Mouse (Mus musculus) heart, postnatal 4 days (tissue): ENCODE measurements around the gene Ddit4. TPM values are rescaled to one million over a fixed set of nuclear protein-coding genes. Genes with fewer than 3 reads are reported as not detected.

Experiments
- DNase-seq: peaks from one replicate; pipeline ENCODE4 v3.0.0; 2021
- total RNA-seq, 2 experiments: library from RNA; stranded (reverse); gene quantifications; 2 replicates each; pipeline ENCODE4 v1.2.3; 2021

The Ddit4 gene
- total RNA-seq, 2 experiments from 2014 or later: 31.4 to 36.9 TPM

DNA sequence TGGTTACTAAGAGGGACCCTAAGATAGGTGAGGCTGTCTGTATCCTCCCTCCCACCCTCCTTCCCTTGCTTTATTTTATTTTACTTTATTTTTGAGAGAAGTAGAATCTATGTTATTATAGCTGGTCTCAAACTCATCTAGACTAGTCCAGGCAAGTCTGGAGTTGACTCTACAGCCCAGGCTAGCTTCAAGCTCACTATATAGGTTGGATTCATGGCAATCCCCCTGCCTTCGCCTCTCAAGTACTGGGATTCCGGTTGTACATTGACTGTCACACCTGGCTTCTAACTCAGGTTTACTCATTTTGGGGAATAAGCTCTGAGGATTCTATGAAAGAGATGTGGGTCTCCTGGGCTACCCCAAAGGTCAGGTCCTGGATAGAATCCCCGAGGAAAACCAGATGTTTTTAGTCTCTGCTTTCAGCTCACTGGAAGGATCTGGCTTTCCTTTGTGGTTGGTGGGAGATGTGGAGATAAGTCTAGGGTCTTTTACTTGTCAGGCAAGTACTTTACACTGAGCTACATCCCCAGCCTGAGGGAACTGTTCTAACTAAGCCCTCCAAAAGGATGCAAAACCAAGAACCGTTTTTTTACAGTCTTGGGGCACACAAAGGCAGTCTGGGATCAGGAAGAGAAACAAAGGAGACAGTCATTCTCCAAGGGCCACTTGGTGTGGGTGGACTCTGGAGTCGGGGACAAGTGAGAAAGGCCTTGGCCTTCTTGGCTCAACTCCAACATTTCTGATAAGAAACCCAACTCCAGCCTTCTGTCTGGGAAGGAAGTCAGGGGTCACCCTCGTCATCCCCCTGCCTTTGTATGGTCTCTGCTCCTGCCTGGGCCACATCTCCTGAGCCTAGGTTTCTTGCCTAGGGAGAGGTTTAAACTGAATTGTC lies 3.0 kb downstream of the Ddit4 start:
- peak; percentile 55 for DNase-seq

DNA sequence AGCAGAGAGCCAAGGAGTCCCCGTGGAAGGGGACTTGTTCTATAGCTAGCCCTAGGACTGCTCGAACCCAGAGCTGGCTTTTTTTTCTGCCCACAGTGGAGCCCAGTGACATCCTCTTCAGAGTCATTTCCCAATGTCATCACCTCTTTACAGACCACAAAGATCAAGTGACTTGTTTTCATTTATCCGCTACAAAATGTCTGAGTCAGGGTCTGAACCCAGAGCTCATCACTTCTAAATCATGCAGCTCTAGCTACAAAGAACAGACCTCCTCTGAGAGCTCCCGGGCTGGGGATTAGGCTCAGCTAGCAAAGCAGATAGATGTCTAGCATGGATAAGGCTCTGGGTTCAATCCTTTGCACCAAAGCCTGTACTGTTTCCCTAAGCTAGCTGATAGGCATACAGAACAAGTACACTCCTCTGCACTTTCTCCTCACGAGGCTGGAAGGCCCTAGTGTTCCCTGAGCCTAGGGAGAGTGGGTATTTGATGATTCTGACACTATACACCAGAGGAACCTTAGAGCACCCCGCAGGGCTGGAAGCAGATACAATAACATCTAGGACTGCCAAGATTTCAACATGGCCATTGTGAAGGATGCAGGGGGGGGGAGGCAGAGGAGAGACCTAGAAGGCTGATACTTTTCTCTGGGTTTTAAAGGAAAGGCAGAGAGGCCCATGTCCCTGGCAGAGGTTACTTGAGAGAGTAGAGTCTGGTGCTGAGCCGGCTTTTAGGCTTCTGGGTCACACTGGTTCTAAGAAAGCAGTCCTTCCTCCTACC lies 4.1 kb downstream of the Ddit4 start:
- peak; percentile 38 for DNase-seq

GRCm38 (mm10) chr10:59946362-59946761 lies 5.3 kb downstream of the Ddit4 start:
- no peak for DNase-seq

GRCm38 (mm10) chr10:59945416-59945815 lies 6.2 kb downstream of the Ddit4 start:
- DNase-seq: no peak

DNA sequence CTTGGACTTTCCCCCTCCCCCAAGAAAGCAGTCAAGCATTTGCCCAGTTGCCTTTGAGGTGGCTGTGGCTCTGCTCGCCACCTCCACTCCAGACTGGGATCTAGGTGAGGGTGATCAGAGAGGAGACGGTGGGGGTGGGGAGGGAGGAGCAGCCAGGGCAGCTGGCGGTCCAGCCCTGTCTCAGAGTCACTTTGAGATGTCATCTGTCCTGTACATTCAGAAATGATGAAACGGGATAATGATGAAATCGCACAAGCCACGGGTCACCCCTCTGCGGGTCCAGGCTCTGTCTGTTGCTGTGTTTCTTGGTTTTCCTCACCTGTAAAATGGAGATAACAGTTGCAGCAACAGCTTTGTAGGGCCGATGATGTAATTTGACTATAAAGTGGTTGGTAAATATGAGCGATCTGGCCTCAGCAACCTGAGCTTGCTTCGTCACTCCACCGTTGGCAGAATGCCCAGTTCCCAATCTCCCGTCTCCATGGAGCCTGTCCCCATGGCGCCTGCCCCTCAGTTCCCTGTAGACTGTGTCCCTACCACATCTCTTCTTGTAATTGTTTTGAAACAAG lies 8.1 kb downstream of the Ddit4 start:
- DNase-seq: peak; percentile 92

GRCm38 (mm10) chr10:59942847-59943420 lies 8.7 kb downstream of the Ddit4 start:
- DNase-seq: peak; percentile 59

DNA sequence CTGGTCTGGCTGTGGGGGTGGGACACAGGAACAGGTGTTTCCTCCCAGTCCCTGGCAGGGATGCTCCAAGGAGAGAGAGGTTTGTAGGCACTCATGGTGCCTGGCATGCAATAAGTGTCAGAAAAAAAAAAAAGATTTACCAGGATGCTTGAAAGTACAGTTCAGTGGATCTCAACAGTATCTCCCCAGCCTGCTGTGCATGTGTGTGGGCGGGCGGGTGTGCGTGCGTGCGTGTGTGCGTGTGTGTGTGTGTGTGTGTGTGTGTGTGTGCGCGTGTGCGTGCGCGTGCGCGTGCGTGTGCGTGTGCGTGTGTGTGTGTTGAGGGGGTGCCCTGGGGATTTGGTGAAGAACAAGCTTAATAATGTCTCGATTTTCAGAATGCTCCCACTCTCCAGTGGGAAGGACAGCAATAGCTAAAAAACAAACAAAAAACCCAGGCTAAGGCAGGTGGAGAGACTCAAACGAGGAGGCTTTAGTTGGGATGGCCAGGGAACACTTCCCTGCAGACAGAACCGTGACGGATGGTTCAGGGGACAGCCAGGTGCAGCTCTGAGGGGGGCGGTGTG lies 9.3 kb downstream of the Ddit4 start:
- no peak for DNase-seq

- DNase-seq: no peak
These were observed 12.6 kb downstream of the Ddit4 start for GRCm38 (mm10) chr10:59939081-59939480.

GRCm38 (mm10) chr10:59938662-59939061 lies 13.0 kb downstream of the Ddit4 start:
- DNase-seq: no peak

DNA sequence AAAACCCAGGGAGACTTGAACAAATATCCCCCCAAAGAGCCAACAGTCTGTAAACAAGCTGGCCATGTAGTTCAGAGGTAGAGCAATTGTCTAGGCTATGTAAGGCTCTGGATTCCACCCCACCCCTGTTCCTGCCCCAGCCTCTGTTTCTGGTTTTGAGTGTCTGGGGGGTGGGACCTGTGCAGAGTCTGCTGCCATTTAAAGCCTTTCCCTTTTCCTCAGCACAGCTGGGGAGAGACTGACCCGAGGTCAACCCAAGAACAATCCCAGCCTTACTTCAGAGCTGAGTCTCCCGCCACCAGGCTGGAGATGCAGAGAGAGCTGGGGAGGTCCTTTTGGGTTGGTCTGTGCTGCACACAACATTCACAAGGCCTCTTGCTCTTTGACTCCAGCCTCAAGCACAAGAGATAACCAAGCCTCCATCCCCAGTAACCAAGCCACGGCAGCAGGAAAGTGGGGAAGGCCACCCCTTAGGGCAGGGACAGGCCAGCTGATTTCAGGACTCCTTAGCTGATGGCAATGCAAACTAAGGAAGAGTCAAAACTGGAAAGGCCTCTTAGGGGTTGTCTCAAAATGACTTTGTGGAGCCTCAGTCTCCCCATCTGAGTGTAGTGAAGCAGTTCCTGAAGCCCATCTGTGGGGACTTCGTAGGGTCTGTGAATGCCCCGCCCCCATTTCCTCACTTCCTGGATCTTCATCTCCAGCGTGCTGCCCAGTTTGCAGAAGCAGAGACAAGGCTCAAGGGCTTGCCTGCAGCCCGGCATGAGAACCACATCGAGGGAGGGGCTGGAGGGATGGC lies 15.4 kb downstream of the Ddit4 start:
- DNase-seq: no peak

DNA sequence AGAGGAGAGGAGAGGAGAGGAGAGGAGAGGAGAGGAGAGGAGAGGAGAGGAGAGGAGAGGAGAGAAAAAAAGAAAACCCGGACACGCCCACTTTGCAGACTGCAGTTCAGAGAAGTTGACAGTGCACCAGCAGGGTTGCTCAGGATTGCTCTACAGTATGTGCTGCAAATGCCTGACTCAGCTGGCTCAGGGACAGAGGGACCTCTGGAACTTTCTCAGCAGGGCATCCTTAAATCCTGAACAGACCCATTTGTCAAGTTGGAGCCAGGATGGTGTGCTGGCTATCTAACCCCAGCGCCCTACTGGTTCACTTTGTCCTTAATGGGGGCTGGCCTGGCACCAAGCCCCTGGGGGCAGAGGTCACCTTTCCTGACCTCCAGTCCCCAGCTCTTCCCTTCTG lies 17.6 kb downstream of the Ddit4 start:
- DNase-seq: no peak

DNA sequence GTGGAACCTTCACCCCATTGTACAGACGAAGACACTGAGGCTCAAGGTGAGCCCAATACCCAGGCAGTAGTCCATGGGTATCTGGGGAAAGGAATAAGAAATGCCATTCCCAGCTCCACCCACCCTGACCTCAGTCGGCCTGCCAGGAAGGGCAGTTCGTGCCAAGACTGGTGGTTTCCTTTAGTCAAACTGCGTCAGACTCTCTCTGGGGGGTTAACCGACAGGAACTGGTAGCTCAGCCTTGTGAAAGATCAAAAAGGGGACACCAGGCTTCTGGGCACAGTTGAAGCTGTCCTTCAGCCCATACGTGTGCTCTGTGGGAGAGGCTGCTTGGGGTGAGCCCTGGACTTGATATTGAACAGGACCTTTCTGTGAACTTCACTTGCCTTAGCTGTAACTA lies 19.1 kb downstream of the Ddit4 start:
- DNase-seq: no peak

GRCm38 (mm10) chr10:59930996-59931395 lies 20.6 kb downstream of the Ddit4 start:
- DNase-seq: no peak

- no peak for DNase-seq
These were observed 22.4 kb downstream of the Ddit4 start for GRCm38 (mm10) chr10:59929205-59929604.

- no peak for DNase-seq
These were observed 27.3 kb downstream of the Ddit4 start for GRCm38 (mm10) chr10:59924305-59924704.

- DNase-seq: no peak
These were observed 28.1 kb downstream of the Ddit4 start for GRCm38 (mm10) chr10:59923493-59923892.

DNA sequence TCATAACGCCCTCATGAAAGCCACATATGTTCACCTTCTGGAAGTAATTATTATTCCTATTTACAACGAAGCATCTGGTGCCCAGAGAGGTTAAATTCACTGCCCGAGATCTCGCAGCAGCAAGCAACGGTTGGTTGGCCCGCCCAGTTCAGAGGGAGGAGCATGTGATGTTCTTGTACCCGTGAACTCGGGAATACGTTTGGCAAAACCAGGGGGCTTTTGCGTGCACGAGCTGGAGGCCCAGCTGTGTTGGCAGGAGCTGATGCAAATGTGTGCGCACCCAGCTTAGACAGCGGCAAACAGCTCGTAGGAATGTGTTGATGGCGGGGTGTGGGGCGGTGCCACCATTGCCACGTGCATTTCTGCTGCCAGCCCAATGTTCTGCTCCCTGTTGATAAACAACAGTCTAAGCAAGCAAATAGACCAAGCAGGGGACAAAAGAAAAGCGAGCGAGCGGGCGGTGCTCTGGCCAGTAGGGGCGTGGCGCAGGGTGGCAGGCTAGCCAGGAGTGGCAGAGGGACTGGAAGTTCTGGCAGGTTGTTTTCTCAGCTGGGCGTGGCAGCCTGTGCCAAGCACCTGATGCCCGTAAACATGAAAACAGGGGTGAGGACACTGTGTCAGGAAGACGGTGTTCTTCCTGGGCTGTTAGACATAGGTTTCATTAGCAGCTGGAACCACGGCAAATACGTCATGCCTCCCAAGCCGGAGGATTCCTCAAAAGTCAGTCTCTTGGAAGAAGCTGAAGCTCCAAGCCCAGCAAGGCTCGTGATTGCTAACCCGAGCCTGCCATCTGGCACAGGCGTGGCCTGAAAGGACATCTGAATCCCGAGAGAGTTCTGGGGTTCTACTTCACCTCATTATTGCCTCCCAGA lies 30.6 kb downstream of the Ddit4 start:
- peak; percentile 79 for DNase-seq

- DNase-seq: no peak
These were observed 31.2 kb downstream of the Ddit4 start for GRCm38 (mm10) chr10:59920485-59920809.

DNA sequence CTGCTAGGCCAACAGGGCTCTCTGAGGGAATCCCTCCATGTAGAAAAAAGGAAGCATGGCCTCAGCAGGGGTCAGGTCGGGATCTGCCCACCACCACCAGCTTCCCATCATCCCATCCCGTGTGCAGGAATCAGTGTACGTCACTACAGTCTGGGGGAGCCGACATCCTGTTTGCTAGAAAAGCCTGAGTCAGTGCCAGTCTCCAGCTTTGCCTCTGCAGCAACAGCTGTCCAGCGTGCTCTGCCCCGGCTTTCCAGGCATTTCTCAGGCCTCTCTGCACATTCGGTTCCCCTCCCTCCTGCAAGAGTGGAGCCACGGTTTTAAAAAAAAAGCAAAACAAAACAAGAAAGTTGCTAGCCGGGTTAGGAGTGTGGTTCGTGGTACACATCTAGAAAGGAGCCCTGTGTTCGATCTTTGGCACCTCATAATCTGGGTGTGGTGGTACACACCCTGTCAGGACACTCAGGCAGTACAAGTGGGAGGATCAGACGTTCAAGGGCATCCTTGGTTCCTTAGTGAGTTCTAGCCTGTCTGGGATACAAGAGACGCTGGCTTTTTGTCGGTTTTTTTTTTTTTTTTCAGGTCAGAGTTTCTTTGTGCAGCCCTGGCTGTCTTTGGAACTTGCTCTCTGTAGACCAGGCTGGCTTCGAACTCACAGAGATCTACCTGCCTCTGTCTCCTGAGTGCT lies 32.0 kb downstream of the Ddit4 start:
- DNase-seq: peak; percentile 71

GRCm38 (mm10) chr10:59918111-59918510 lies 33.5 kb downstream of the Ddit4 start:
- DNase-seq: no peak
